Mouse (Mus musculus): Measurements from ENCODE around the gene Usp47.

Gene Usp47

GRCm38 (mm10) chr7:112120861-112121810 lies 97.8 kb downstream of the Usp47 start:
- DNase-seq (ENCODE audit: extremely low read depth, low read depth, low spot score), result no peak

DNA sequence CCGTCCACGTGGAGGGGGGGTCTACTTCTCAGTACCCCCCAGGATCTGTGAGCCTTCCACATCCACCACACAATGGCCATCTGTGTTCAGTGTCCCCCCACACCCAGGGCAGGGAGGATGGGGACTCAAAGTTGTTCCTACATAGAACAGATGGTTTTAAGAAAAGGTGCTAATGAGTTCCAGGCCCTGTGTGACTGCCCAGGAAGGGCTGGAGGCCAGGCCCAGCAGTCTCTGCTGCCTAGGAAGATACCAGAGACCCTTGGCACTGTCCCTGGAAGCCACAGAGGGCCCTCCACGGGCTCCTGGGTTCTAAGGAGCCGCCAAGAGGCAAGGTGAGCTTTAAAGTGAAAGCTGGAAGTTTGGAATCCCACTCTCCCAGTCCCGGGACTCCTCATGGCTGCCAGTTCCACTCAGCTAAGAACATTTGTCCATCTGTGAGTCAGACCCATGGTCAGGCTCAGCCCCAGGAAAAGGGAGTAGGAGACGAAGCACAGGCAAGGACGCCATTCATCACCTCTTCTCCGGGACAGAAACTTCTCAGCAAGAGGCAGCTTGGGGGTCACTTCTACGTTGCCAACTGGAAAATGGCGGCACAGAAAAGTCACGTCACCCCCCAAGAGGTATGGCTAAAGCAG lies 98.7 kb downstream of the Usp47 start:
- DNase-seq (ENCODE audit: extremely low read depth, low read depth, low spot score), result no peak

- DNase-seq (ENCODE audit: extremely low read depth, low read depth, low spot score), result no peak
Measured at GRCm38 (mm10) chr7:112123612-112124011, 100.3 kb downstream of the Usp47 start.

DNA sequence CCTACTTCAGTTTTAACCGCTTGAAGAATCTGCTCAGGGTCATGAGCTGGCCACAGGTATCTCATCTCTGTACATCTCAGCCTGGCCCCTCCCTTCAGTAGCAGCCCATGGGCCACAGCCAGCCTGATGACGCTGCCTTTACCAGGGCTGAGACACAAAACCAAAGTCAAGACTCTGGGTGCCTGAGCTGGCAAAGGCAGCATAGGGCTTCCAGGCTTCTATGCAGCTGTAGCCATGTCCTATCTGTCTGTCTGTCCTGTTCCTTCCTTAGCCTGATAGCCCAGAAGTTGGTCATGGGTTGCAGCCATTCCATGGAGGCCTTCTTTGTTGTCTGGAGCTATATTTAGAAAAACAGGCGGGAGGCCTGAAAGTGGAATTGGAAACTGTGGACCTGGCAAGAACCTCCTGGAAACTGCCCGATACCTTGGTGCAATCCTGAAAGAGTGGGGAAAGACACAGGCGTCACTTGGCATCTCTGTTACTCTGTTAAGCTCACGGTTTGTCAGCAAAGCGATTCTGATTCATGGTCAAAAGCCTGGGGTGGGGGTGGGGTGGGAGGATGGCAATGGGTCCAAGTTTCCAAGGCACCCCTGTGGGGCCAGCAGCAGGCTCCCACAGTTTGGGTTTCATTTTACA lies 102.4 kb downstream of the Usp47 start:
- DNase-seq (ENCODE audit: extremely low read depth, low read depth, low spot score), result no peak

- no peak for DNase-seq (ENCODE audit: extremely low read depth, low read depth, low spot score)
Measured at GRCm38 (mm10) chr7:112127085-112127637, 103.9 kb downstream of the Usp47 start.

GRCm38 (mm10) chr7:112127954-112128353 lies 104.7 kb downstream of the Usp47 start:
- no peak for DNase-seq (ENCODE audit: extremely low read depth, low read depth, low spot score)

DNA sequence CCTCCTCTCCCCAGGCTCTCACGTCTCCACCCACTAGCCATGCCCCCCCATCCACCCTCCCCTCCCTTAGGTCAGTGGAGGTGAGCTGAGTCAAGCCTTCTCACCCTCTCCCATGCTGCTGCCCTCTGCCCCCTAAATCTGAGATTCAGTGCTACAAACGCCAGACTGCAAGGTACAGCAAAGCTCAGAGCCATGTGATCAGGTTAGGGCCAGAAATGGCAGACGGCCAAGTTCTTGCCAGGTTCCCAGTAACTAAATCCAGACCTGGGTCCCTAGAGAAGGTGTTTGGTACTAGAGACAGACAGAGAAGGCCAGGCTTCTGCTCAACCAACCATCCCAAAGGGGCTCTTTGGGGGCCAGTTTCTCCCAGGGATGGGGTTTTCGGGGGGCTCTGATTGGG lies 105.5 kb downstream of the Usp47 start:
- DNase-seq (ENCODE audit: extremely low read depth, low read depth, low spot score), result no peak

DNA sequence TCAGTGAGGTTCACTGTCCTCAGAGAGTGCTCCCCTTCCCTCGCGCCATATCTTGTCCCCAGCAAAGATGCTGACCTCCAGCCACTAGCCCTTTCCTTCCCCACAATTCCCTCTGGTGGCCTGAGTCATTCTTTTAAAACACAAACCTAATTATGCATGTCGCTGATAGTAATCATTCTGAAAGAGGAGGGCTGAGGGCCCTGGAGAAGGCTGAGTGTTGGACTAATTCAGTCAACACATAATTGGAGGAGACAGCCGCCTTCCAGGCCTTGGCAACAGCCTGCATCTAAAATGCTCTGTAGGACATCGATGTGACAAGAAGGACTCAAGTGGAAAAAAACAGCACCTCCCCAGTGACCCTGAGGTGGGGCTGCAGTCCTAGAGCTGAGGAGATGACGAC lies 106.5 kb downstream of the Usp47 start:
- no peak for DNase-seq (ENCODE audit: extremely low read depth, low read depth, low spot score)

DNA sequence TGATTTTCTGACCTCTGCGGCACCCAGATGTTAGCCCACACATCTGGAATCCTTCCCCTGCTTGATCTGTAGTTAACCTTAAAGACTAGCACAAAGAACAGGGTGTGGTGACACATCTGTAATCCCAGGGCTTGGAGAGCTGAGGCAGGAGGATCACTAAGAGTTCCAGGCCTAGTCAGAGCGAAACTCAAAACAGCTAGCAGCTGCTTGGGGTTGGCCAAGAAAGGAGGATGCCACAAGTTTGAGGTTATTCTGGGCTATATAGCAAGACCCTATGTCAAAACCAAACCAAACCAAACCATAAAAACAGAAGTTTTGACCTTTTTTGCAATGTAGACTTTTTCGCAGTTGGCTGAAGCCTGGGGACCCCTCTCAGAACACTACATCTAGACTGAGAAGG lies 107.4 kb downstream of the Usp47 start:
- DNase-seq (ENCODE audit: extremely low read depth, low read depth, low spot score), result no peak

DNA sequence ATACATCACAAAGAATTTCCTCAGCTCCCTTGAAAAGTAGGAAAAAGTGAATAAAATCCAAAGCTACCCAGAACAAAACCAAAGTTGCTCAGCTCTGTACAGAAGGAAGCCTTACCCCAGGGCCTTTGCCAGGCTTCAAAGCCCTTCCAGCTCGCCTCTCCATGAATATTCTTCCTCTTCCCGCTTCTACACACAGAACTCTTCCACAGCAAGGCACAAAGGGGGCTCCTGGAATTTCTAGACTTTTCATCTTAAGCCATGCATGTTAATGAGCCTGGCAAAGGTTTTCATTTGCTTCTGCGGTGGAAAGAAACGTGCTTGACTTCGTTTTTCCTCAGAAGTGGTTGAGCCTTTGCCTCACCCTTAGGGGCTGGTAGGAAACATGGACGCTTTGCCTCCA lies 108.7 kb downstream of the Usp47 start:
- DNase-seq (ENCODE audit: extremely low read depth, low read depth, low spot score), result no peak

- no peak for DNase-seq (ENCODE audit: extremely low read depth, low read depth, low spot score)
Measured at GRCm38 (mm10) chr7:112133277-112133676, 110.0 kb downstream of the Usp47 start.

- no peak for DNase-seq (ENCODE audit: extremely low read depth, low read depth, low spot score)
Measured at GRCm38 (mm10) chr7:112135161-112135560, 111.9 kb downstream of the Usp47 start.

DNA sequence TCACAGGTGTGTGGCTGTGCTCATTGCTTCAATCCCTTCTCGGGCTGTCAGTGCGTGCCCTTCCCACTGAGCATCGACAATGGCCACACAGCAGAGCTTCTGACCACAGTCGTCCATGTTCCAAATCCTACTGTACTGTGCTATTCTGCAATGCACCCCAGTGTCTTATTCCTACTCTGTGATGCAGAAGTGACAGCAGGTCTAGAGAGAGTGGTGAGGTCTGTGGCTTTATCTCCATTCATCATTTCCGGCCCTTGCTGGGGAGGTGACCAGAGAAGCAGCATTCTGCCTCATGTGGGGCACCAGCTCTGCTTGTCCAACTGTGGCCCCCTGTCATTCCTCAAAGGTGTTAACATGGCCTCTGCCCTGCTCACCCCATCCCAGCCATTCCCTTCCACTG lies 113.2 kb downstream of the Usp47 start:
- DNase-seq (ENCODE audit: extremely low read depth, low read depth, low spot score), result no peak

DNA sequence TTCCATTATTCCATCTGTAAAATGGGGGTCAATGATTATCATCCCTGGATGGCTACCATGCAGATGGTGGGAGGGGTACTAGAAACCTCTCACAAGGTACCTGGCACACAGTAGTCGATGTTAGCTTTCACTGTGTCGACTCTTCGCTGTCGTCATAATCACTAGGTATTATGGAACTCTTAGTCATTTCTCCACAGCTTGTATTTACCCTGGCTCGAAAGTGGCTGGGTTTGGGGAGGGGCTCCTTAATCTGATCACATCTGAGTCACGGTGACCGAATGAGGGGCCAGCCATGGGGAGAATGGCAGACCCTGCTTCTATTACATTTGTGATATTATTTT lies 114.8 kb downstream of the Usp47 start:
- peak; percentile 33 for DNase-seq (ENCODE audit: extremely low read depth, low read depth, low spot score)

DNA sequence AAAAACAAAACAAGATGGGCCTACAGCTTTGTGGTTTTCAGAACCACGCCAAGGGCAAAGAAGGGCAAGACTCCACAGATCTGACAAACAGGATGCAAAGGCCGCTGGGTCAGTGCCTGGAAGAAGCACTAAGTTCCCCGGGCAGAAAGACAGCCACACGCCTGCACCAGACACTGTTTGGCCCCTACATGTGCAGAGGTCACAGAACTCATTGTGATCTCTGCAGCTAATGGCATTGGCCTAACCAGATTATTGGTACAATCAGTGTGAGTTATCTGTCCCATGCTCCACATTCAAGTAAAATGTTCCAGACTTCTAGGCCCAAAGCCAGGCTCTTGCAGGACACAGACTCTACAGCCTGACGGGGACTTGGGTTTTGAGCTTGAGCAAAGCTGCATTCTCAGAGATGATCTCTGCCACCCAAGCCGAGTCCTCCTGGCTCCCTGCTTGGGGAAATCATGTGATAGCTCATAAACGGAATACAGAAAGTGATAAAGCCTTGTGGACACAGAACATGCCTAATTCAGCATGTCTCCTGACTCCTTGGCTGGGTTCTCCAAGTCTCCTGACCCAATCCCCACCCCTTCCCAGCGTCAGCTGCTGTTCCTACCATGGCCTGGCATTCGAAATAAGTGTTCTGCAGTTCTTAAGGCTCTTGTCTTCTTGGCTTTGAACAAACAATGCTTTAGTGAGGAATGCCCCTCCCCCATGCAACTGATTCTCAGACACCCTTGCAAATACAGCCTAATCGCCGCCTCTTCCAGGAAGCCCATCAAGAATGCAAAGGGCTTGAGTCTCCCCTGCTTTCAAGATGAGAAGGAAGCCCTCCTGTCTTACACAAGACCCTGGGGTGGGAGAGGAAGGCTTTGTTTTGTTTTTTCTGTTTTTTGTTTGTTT lies 115.5 kb downstream of the Usp47 start:
- DNase-seq (ENCODE audit: extremely low read depth, low read depth, low spot score), result peak; percentile 26

- DNase-seq (ENCODE audit: extremely low read depth, low read depth, low spot score), result no peak
Measured at GRCm38 (mm10) chr7:112140725-112141124, 117.4 kb downstream of the Usp47 start.

GRCm38 (mm10) chr7:112142616-112143015 lies 119.3 kb downstream of the Usp47 start:
- no peak for DNase-seq (ENCODE audit: extremely low read depth, low read depth, low spot score)

GRCm38 (mm10) chr7:112143090-112143500 lies 119.8 kb downstream of the Usp47 start:
- no peak for DNase-seq (ENCODE audit: extremely low read depth, low read depth, low spot score)

- peak; percentile 31 for DNase-seq (ENCODE audit: extremely low read depth, low read depth, low spot score)
Measured at GRCm38 (mm10) chr7:112143978-112144377, 120.7 kb downstream of the Usp47 start.

DNA sequence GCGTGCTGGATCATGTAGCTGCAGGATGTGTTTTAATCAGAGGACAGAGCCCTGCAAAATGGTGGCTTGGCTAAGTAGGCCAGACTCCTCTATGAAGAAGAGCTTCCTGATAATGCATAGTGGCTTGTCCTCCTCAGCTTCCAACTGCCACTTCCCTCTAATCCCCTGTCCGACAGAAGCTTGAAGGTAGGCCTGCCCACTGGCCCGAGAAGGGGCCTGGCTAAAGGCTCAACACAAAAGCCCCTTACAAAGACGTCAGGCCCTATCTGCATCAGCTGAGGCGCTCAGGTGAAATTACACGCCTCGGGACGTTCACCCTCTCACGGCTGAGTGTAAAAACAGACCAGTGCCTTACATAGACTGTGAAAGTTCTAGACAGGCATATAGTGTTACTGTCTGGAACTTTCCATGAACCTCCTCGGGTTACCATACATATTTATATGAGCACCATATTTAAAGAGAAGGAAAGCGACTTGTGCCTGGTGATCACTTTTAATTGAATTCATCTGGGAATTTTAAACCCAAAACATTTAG lies 121.4 kb downstream of the Usp47 start:
- no peak for DNase-seq (ENCODE audit: extremely low read depth, low read depth, low spot score)
